Mouse (Mus musculus) ZHBTc4 (cell line): Measurements from ENCODE around the gene Olfr483.
A peak's percentile ranks its signal among the peaks of the same experiment; 100 is the strongest.

ENCODE experiments used
- DNase-seq: peaks from one replicate; pipeline ENCODE4 v3.0.0-alpha.2; 2011; ENCODE audit warnings: low read depth, low spot score

The Olfr483 gene

DNA sequence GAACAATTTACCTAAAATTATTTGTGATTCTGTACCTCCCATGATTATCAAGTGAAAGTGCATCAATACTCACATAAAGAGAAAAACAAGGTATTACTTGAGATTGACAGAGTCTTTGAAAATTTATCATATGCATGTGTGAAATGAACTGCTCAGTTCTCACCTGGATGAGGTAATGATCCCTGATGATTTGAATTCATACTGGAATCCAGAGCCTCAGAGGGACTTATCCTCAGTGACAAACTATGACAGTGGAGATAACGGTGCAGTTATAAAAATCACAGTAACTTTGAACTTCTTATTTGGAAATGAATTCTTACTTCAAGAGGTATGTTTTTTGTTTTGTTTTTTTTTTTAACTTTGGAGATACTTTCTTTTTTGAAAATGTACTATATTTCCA lies at the start of gene Olfr483:
Olfr483 (plus strand) TSS at position 301 of the 400 bp plus-strand sequence.
- DNase-seq: no peak

DNA sequence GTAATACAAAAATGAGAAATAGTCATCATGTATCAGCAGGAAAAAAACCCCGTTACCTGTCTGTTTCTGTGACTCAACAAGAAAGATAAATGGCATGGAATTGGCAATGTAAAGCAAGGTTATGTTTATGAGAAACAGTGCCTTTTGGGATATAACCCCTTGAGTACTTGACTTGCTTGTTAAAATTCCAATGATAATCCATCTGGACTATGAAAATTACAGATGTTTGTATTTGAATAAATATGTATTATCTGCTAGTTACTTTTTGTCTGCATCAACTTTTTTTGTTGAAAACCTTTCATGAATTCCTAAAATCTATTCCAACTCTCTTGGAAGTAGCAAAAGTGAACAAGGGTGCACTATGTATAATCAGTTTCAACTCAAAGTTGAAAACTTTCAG lies 33.4 kb upstream of the Olfr483 start, which contains the start of gene Olfr480:
Olfr480 (minus strand) TSS at position 101 of the 400 bp plus-strand sequence.
- DNase-seq: no peak

- DNase-seq: no peak
These were observed 21.1 kb upstream of the Olfr483 start, which contains the start of gene Olfr481 for GRCm38 (mm10) chr7:108079555-108079954. Gene Olfr481 (plus strand): TSS chr7:108079855.

GRCm38 (mm10) chr7:108097486-108097885 lies 3.2 kb upstream of the Olfr483 start, which contains the start of gene Olfr482:
Gene Olfr482 (minus strand): TSS chr7:108097586.
- no peak for DNase-seq

DNA sequence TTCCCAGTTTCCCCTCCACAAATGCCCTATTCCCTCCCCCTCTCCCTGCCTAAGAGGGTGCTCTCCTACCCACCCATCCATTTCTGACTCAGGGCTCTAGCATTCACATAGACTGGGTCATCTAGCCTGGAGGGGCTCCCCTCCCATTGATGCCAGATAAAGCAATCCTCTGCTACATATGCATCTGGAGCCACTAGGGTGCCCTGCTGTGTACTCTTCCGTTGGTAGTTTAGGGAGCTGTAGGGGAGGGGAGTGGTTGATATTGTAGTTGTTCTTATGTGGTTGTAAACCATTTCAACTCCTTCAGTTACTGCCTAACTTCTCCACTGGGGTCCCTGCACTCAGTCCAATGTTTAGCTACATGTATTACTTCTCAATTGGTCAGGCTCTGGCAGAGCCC lies 20.0 kb downstream of the Olfr483 start:
- peak; percentile 64 for DNase-seq

GRCm38 (mm10) chr7:108121416-108121815 lies 20.8 kb downstream of the Olfr483 start:
- peak; percentile 54 for DNase-seq

DNA sequence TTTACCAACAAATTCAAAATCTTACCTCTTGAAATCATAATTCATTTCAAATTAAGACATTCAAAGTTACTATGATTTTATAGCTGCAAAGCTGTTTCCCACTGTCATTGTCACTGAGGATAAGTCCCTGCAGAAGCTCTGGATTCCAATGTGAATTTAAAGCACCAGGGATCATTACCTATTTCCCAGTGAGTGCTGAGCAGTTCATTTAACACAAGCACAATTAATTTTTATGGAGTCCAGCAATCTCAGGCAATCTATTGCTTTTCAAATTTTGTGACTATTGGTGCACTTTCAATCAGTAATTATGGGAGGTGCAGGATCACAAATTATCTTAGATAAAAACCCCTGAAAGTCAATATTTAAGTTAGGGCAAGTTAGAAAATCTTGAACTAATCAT lies 26.7 kb downstream of the Olfr483 start, which contains the start of gene Olfr484:
Olfr484 (minus strand) TSS at position 101 of the 400 bp plus-strand sequence.
- no peak for DNase-seq
